Mouse (Mus musculus): Measurements from ENCODE around the gene Lekr1.

GRCm38 (mm10) chr3:65814881-65815280 lies 148.9 kb downstream of the Lekr1 start:
- TF ChIP-seq MAFK (IDR thresholded peaks at IDR 0.05; ENCODE audit: insufficient read depth, low read depth, low read length) (no peak), CHD2 (IDR thresholded peaks at IDR 0.05; ENCODE audit: low read depth, low read length) (no peak), HCFC1 (IDR thresholded peaks at IDR 0.05; ENCODE audit: borderline replicate concordance, insufficient read depth, low read length) (no peak), ZNF384 (IDR thresholded peaks at IDR 0.05; ENCODE audit: low read depth, low read length) (no peak), ZC3H11A (IDR thresholded peaks at IDR 0.05; ENCODE audit: borderline replicate concordance, low read depth, low read length) (no peak)
